Mouse (Mus musculus): ENCODE measurements around the gene Vps9d1.

GRCm38 (mm10) chr8:123248596-123248995 lies 5.6 kb downstream of the Vps9d1 start:
- TF ChIP-seq POLR2A (IDR thresholded peaks at IDR 0.05; ENCODE audit: control insufficient read depth, extremely low read depth, insufficient read depth, low read length, poor library complexity) (no peak), CTCF (IDR thresholded peaks at IDR 0.05; ENCODE audit: borderline replicate concordance, control insufficient read depth, extremely low read depth, insufficient read depth, low read length, poor library complexity) (no peak)

Data from thymus, adult 2 months (tissue).